Mouse (Mus musculus) cerebellum, postnatal 25 days (tissue): ENCODE data around the gene Nfkbiz.

ENCODE experiments used
- DNase-seq, 2 experiments: peaks; one replicate each; pipeline ENCODE4 v3.0.0; 2021; ENCODE audit warnings: mixed read lengths in 2 of 2

The Nfkbiz gene

GRCm38 (mm10) chr16:55801629-55802028 lies 37.1 kb downstream of the Nfkbiz start:
- DNase-seq = no peak

- no peak for DNase-seq
Observed at GRCm38 (mm10) chr16:55798845-55799244, 39.9 kb downstream of the Nfkbiz start.

- no peak for DNase-seq
Observed at GRCm38 (mm10) chr16:55790326-55790725, 48.4 kb downstream of the Nfkbiz start.

- DNase-seq = no peak
Observed at GRCm38 (mm10) chr16:55789291-55789690, 49.4 kb downstream of the Nfkbiz start.

GRCm38 (mm10) chr16:55788671-55789070 lies 50.0 kb downstream of the Nfkbiz start:
- no peak for DNase-seq

GRCm38 (mm10) chr16:55787385-55788072 lies 51.2 kb downstream of the Nfkbiz start:
- DNase-seq = no peak

GRCm38 (mm10) chr16:55784379-55784778 lies 54.3 kb downstream of the Nfkbiz start:
- no peak for DNase-seq

GRCm38 (mm10) chr16:55783923-55784322 lies 54.8 kb downstream of the Nfkbiz start:
- no peak for DNase-seq

- DNase-seq = no peak
Observed at GRCm38 (mm10) chr16:55782911-55783310, 55.8 kb downstream of the Nfkbiz start.

GRCm38 (mm10) chr16:55781809-55782208 lies 56.9 kb downstream of the Nfkbiz start:
- no peak for DNase-seq

- no peak for DNase-seq
Observed at GRCm38 (mm10) chr16:55780958-55781558, 57.6 kb downstream of the Nfkbiz start.

GRCm38 (mm10) chr16:55776329-55776728 lies 62.4 kb downstream of the Nfkbiz start:
- DNase-seq = no peak

GRCm38 (mm10) chr16:55770247-55770646 lies 68.5 kb downstream of the Nfkbiz start:
- no peak for DNase-seq
